Mouse (Mus musculus): ENCODE results near the gene Nkx2-3.

Nkx2-3 gene

DNA sequence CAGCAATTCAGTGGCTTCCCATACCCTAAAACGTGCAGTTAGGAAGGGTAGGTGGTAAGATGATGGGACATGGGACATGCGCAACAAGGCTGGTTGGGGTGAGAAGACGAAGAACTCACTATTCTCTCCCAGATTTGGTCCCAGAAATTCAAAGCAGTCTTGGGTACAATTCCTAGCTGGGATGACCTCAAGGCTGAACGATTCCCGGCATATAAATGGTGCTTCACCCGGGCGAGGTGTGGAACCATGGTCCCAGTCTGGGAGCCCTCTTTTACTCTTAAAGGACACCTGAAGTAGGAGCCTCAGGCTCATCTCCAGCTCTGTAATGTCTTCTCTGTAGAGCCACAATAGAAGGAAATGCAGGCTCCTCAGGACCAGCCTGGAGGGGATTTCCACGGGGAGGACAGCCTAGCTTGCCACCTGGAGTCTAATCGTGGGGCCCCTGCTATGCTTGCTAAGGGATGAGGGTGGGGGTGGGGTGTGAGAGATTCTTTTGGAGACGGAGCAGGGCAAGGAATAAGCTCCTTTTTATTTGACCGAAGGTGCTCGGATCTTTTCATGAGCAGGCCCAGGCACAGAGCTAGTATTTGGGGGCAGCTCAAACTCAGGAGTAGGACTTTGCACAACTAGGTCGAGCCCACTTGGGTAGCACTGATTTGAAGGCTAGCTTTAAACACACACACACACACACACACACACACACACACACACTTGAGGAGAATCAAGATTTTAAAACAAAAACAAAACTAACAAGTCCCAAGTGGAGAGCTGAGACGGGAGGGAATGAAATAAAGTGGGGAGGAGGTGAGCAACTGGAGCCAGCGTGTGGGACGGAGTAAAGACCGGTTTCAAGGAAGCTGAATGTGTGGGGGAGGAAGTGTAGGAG is 6.2 kb upstream of the Nkx2-3 start:
- no peak for DNase-seq (ENCODE audit: low spot score in 2 of 2)

- DNase-seq (ENCODE audit: low spot score in 2 of 2): no peak
These were observed 5.3 kb upstream of the Nkx2-3 start for GRCm38 (mm10) chr19:43606552-43607530.

- DNase-seq (ENCODE audit: low spot score in 2 of 2): no peak
These were observed 4.1 kb upstream of the Nkx2-3 start for GRCm38 (mm10) chr19:43607842-43608680.

- no peak for DNase-seq (ENCODE audit: low spot score in 2 of 2)
These were observed 3.2 kb upstream of the Nkx2-3 start for GRCm38 (mm10) chr19:43608711-43609457.

GRCm38 (mm10) chr19:43609458-43610330 is 2.4 kb upstream of the Nkx2-3 start:
- DNase-seq (ENCODE audit: low spot score in 2 of 2): no peak

DNA sequence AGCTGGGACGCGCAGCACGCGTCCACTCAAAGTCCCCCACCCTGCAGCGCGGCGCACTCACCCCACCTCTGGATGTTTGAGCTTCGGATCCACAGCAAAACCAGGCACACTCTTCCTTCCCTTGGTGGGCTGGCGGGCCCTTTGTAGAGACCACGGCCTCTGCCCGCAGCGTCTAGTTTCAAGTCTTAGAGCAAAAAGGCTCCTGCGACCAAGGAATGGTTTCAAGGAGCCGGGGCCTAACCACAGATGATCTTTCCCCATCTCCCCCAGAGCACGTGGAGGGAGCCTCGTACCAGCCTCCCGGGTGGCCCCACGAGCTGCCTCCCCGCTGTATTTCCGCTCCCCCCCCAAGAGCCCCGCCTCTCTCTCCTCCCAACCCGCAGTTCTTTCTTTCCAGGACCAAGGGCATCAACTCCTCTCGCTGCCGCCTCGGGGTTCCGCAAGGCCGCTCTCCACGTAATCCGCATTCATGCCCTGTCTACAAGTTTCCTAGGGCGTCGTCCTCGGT is 1.7 kb upstream of the Nkx2-3 start:
- DNase-seq (ENCODE audit: low spot score in 2 of 2): peak in 1 of 2 experiments; percentile 33

DNA sequence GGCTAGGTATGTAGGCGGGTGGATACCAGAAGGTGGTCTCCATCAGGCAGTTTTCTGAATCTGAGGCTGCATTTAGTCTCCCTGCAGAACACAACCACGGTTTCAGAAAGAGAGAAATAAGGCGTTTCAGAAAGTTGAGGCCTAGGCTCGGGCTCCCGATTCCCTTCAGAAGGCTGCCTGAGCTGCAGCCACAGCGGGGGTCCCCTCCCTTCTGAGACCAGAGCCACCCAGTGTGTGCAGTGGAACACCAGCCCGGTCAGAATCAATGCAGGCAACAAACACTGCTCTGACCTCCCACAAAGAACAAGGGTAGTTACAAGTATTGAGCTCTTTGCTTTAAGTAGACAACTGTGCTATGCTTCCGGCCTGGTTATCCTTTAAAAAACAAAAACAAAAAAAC is 1.0 kb upstream of the Nkx2-3 start:
- no peak for DNase-seq (ENCODE audit: low spot score in 2 of 2)

DNA sequence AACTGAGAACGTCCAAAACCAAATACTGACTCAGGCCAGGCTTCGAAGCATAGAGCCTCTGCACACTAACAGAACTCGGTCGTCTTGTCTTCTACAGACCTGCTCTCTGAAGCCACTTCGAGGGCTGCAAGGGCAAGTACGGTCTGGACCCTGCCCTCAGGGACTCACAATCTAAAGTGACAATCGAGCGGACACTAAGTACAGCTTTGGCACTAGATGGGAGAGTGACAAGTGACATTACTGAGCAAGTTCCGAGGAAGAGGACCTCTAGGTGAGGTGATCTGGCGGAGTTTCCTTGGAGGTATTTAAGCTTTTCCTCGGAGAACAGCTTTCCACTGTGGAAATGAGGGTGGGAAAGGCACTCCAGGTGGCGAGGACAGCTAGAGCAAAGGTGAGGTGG is 564 bp upstream of the Nkx2-3 start:
- DNase-seq (ENCODE audit: low spot score in 2 of 2): no peak

DNA sequence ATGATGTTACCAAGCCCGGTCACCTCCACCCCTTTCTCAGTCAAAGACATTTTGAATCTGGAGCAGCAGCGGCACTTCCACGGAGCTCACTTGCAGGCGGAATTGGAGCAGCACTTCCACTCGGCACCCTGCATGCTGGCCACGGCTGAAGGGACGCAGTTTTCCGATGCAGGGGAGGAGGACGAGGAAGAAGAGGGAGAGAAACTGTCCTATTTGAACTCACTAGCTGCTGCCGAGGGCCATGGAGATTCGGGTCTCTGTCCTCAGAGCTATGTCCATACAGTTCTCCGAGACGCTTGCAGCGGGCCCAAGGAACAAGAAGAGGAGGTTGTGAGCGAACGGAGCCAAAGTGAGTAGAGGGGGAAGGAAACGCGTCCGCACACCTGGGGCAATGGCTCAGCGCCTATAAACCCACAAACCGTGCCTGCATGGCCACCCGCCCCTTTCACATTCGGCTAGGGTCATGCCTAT is 411 bp downstream of the Nkx2-3 start:
- peak in 1 of 2 experiments; percentile 16 for DNase-seq (ENCODE audit: low spot score in 2 of 2)

- DNase-seq (ENCODE audit: low spot score in 2 of 2): no peak
These were observed 1.4 kb downstream of the Nkx2-3 start for GRCm38 (mm10) chr19:43613293-43614130.

- peak in 1 of 2 experiments; percentile 40 for DNase-seq (ENCODE audit: low spot score in 2 of 2)
These were observed 2.4 kb downstream of the Nkx2-3 start for GRCm38 (mm10) chr19:43614341-43615073.

DNA sequence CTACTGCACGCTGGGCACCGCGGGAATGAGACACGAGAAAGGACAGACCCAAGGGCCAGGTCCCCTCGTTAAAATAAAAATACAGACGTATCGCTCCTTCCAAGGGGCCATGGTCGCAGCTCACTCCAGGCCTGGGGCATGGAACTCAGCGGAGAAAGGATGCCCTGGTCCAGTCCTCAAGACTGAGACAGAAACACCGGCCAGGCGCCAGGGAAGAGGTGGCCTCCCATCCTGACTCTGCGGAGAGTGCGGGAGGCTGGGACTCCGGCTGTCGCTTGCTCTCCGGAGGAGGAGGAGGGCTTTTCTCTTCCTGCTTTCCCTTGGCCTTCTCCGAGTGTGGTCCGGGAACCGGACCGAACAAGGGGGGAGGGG is 2.9 kb downstream of the Nkx2-3 start:
- DNase-seq (ENCODE audit: low spot score in 2 of 2): peak in 1 of 2 experiments; percentile 21

- no peak for DNase-seq (ENCODE audit: low spot score in 2 of 2)
These were observed 3.7 kb downstream of the Nkx2-3 start for GRCm38 (mm10) chr19:43615571-43616414.

DNA sequence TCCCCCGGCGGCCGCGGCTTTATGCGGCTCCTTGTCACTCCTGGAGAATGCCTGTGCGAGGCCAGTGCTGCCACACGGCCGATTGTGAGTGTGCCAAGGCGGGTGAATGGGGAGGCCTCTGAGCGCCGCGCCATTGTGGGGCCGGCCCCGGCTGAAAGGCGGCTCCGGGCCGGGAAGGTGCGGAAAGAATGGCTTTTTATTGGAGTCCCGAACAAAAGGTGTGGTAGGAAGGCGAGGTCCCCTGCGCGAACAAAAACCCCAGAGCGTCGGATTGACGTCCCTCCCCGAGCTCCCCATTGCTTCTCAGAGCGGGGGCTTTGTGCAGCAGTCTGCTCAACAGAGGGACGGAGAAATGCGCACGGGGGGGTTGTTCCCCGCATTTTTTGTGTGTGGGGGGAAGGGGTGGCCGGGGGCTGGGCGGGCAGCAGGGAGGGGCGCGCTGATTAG is 4.3 kb downstream of the Nkx2-3 start:
- no peak for DNase-seq (ENCODE audit: low spot score in 2 of 2)

- no peak for DNase-seq (ENCODE audit: low spot score in 2 of 2)
These were observed 4.8 kb downstream of the Nkx2-3 start for GRCm38 (mm10) chr19:43616889-43617288.

DNA sequence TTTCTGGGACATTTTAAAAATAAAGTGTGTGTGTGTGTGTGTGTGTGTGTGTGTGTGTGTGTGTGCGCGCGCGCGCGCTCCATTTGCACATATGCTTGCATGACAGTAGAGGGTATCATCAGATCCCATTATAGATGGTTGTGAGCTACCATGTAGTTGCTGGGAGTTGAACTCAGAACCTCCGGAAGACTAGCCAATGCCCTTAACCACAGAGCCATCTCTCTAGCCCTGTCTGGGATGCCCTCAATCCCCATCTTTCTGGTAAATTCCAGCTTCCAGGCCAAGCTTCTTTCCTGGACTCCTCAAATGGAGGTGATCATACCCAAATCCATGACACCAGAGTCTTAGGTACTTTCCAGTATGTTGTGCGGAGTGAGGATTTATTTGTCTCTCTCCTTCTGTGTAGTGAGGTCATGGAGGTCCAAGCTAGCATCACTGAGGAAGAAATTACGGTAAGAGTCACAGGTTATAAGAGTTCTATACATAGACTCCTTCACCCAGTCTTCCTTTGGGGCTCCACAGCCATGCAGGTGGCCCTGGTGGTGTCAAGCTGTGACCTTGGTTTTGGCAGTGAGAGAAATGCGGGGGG is 5.7 kb downstream of the Nkx2-3 start:
- no peak for DNase-seq (ENCODE audit: low spot score in 2 of 2)
